Mouse (Mus musculus): ENCODE measurements at regions not wholly inside any gene's neighbourhood (a gene's known extent, or its start where the extent isn't known, plus 50 kb on each side); places are given as distances from the start of the nearest gene placed in this dataset.
"Not testable (repeated sequence)": the region's sequence is repeated elsewhere in the genome, so short reads cannot be mapped to it uniquely, and the experiment has no call there.

DNA sequence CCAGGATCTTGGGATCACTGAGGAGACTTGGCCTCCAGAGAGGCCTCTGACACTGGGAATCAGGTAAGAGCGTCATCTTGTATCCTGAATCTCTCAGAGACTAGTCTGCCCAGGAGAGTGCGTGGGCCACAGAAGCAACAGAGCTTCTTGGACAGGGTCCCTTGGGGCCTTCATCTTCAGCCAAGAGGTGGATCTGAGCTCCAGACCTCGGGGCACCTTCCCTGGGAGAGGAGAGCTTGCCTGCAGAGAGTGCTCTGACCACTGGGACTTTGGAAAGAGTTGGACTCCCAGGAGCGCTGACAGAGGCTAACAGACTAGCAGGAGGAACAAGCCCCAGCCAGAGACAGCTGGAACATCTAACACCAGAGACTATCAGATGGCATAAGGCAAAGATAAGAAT lies 73.9 kb upstream of the Gm15319 start:
- DNase-seq, result not testable (repeated sequence)

DNA sequence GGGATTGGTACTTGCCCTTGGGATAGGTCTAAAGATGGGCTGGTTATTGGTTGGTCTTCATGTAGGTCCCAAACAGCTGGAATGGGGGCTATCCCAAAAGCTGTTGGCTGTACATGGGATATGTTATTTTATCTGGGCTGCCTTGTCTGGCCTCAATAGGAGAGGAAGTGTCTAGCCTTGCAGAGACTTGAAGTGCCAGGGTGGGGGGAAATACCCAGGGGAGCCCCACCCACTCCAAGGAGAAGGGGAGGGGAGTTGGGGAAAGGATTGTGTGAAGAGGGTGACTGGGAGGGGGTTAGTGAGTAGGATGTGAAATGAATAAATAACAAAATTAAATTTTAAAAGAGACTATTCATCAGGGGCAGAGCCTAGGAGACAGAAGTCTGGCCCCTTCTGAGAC lies 70.2 kb upstream of the Gm15319 start:
- DNase-seq, result not testable (repeated sequence)

DNA sequence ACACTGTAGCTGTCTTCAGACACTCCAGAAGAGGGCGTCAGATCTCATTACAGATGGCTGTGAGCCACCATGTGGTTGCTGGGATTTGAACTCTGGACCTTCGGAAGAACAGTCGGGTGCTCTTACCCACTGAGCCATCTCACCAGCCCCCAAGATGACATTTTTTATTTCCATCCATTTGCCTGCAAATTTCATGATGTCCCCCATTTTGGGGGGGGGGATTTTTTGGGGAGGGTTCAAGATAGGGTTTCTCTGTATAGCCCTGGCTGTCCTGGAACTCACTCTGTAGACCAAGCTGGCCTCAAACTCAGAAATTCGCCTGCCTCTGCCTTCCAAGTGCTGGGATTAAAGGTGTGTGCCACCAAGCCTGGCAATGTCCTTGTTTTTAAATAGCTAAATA lies 66.5 kb upstream of the Gm15319 start:
- DNase-seq, result not testable (repeated sequence)

DNA sequence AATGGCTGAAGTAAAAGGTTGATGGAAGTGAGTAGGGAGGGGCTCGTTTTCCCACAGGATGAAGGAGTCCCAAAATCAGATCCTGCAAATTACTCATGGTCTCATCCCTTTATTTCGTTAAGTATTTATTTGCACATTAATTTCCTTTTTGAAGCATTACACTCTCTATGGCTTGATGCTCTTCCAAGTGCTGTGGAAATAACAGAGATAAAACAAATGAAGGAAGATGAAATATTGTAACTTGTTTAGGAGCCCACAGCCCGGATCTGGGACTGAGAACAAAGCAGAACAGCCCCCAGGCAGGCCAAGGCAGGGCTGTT lies 61.9 kb upstream of the Gm15319 start:
- DNase-seq, result peak; percentile 58

DNA sequence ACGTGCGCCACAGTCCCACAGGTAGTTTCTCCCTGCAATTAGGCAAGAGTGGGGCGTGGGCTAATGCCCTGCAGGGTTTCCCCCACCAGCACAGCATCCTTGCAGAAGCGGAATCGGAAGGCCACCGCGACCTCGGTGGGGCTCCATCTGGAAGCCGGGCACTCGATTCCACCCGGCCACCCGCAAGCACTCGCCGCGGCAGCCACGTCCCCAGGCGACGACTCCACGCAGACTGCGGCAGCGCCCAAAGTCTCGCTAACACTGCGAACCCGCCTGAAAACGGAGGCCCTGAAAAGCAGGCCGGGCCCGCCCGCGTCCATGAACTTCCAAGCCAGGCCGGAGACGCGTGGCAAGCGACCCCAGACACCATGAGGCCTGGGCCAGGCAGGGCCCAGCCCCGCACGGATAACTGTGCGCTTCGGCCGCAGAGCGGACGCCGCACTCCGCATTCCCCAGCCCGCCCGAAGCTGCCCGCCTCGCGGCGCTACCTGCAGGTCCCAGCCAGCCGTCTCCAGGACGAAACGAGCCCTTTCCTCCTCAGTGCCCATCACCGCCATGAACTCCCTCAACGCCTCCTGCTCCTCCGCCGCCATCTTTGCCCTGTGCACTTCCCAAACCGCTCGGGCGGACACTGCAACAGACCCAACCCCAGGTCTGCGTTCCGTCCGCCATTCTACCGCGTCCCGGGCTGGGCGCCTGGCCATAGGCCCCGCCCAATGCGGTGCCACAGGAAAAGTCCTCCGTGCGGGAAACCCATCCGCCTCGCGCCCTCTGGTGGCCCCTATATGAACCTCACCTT lies 61.3 kb upstream of the Gm15319 start:
- DNase-seq, result peak; percentile 99

DNA sequence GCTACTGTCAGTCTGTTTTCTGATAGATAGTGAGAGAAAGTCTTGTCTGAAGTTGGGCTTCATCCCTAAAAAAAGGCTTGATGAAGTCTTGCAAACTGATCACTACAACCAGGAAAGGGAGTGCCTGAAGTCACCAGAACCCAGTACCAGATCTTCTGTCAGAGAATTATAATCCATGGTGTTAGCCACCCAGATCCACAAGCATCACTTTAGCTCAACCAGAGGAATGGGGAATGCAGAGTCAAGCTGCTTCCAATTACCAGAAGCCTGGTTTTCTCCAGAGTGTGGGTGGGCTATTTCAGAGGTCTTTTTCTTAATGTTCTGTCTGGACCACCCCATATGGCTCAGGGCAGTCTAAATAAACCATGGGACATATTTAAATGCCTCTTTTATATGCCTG lies 57.8 kb upstream of the Gm15319 start:
- DNase-seq, result not testable (repeated sequence)
